Mouse (Mus musculus): ENCODE data around the gene Arsg.
"Not testable (repeated sequence)": the region's sequence is repeated elsewhere in the genome, so short reads cannot be mapped to it uniquely, and the experiment has no call there.

Arsg gene

DNA sequence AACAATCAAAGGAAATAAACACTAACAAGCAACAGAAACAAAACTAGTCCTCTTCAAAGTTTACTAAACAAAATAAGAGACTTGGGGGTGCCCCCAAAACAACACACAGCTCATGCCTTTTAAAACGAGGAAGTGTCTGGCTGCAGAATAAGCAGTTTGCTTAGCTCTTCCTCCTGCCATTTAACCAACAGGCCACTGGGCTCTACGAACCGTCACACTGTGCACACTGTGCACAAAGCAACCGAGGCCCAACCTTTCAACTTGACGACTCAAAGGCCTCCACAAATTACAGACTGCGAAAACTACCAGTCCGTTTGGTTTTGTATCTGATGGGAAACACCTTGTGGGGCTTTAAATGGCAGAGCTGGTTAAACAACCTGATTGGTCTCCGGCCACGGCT is 3.0 kb upstream of the Arsg start:
- DNase-seq (ENCODE audit: low read depth, low spot score): peak; percentile 51

GRCm38 (mm10) chr11:109470921-109471861 is 2.0 kb upstream of the Arsg start:
- DNase-seq (ENCODE audit: low read depth, low spot score): peak; percentile 72

GRCm38 (mm10) chr11:109472171-109472691 is 943 bp upstream of the Arsg start:
- peak; percentile 59 for DNase-seq (ENCODE audit: low read depth, low spot score)

DNA sequence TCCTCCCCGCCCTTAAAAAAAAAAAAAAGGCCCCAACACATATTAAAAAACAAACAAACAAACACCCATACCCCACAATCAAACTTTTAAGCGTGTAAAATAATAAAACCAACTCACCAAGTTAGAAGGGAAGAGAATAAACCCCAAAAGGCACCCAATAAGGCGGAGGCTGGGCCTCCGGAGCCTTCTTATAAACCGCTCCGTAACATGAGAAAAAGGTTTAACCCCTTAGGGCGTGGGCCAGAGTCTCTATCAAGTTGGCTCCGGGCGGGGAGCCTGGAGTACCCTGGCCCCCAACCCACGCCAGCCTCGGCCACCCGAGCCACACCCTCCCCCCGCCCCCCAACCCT is 378 bp upstream of the Arsg start:
- no peak for DNase-seq (ENCODE audit: low read depth, low spot score)

GRCm38 (mm10) chr11:109474086-109474742 is 1.0 kb downstream of the Arsg start:
- DNase-seq (ENCODE audit: low read depth, low spot score): peak; percentile 66

DNA sequence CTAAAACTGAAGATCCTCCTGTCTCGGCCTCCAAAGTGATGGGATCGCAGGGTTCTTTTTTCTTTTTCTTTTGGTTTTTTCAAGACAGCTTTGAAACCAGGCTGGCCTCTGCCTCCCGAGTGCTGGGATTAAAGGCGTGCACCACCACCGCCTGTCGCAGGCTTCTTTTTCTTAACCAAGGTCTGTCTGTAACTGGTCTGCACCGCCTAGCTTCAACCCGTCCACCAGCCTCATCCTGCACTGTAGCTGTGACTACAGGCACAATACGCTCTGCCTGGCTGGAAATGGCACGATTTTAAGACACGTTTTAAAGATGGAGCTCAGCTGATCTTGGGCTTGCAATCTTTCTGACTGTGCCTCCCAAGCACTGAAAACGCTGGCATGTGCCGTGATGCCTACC is 1.7 kb downstream of the Arsg start:
- DNase-seq (ENCODE audit: low read depth, low spot score): no peak

GRCm38 (mm10) chr11:109475717-109476116 is 2.5 kb downstream of the Arsg start:
- DNase-seq (ENCODE audit: low read depth, low spot score): no peak

- no peak for DNase-seq (ENCODE audit: low read depth, low spot score)
These were observed 3.1 kb downstream of the Arsg start for GRCm38 (mm10) chr11:109476241-109476640.

GRCm38 (mm10) chr11:109476653-109477052 is 3.5 kb downstream of the Arsg start:
- no peak for DNase-seq (ENCODE audit: low read depth, low spot score)

DNA sequence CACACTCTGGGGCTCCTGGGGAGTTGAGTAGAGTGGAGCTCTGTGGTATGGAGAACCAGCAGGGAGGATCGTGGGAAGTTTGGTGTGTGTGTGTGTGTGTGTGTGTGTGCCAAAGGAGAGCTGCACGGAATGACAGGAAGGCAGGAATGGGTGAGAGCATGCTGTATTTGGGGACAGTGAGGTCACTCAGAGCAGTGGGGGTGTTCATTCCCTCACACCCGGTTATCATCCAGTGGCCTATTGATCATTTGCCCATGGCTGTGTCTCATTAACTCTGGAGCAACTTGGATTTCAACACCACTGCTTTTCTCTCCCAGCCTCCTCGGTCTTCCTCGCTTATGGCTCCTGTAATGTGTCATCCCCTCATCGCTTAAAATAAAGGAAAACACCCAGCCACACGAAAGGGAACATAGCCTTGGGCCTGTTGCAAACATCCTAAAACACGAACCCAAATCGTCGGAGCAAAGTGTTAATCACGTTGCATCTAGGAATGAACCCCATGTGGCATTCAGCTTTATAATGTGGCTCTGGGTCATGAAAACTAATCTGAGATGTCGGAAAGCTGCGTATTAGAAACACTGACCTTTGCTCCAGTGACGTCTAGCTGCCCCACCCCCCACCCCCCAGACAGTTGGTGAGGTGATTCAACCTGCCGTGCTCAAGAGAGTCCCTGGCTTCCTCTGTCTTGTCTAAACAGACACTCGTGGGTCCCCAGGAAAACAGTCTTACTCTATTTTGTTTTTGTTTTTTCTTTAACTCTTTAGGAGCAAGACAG is 4.6 kb downstream of the Arsg start:
- DNase-seq (ENCODE audit: low read depth, low spot score): no peak

DNA sequence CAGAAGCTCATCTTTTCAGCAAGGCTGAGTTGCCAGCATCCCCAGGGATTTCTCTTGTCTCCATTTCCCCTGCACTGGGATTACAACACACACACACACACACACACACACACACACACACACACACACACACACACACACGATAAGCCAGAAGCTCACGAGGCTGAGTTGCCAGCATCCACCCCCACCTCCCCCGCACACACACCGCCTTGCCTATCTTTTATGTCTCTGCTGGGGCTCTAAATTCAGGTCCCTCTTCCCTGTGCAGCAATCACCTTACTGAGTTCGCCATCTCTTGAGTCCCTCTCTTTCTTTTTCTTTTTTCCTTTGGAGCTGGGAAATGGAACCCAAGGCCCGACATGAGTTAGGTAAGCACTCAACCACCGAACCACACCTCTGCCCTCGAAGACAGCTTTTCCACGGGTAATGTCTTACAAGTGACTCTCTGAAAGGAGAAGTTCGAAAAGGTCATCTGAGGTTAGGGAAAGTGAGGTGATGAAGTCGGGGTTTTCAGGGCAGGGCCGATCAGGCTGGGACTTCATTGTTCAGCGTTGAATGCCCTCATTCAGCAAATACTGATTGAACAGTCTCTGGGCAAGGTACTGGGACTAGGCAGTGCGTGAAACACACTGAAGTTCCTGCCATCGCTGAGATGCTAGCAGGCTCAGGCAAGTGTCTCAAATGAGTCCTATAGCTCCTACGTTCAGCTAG is 6.6 kb downstream of the Arsg start:
- peak; percentile 29 for DNase-seq (ENCODE audit: low read depth, low spot score)

- no peak for DNase-seq (ENCODE audit: low read depth, low spot score)
These were observed 7.3 kb downstream of the Arsg start for GRCm38 (mm10) chr11:109480440-109480839.

DNA sequence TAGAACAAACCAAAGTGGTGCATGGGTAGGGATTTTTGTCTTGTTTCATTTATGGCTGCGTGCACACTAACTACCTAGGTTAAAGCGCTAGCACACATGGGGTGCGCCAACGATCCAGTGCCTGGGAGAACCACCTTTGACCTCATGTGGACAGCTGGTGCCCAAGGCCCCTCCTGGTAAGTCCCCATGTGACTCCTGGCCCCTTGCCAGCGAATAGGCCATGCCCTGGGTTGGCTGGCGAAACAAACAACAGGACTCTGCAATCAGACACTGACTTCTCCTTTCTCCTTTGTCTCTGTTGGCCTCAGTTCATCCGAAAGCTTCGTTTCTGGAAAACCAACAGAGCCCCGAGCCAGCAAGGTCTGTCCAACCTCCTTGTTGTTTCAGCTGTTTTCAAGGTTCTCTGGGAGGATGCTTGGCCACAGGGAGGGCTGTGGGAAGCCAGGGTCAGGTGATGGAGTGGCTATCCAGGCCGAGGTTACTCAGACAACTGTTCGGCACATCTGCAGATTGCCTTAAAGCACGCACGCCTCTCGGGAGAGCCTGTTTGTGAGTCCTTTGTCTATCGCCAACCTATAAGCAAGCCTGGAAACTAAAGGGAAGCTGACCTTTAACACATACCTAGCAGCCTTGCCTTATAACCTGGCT is 12.3 kb downstream of the Arsg start:
- no peak for DNase-seq (ENCODE audit: low read depth, low spot score)

- no peak for DNase-seq (ENCODE audit: low read depth, low spot score)
These were observed 13.9 kb downstream of the Arsg start for GRCm38 (mm10) chr11:109487111-109487510.

- no peak for DNase-seq (ENCODE audit: low read depth, low spot score)
These were observed 15.0 kb downstream of the Arsg start for GRCm38 (mm10) chr11:109487991-109488684.

DNA sequence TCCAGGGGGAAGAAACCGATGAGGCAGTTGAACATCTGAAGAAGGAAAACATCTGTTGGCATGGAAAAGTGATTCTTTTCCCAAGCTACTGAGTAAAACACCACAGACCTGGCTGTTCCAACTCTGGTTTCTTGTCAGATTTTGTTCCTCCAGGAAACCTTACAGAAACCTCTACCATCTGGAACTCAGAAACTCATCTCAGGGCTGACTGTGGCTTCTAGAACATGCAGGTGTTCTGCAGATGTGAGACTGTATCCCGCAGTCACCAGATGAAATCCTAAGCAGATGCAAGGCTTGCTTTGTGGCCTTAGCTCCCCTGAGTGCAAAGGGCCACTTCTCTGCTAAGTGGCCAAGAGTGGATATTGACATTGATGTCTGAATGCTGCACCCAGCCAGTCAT is 16.6 kb downstream of the Arsg start:
- no peak for DNase-seq (ENCODE audit: low read depth, low spot score)

- DNase-seq (ENCODE audit: low read depth, low spot score): no peak
These were observed 18.7 kb downstream of the Arsg start for GRCm38 (mm10) chr11:109491844-109492243.

DNA sequence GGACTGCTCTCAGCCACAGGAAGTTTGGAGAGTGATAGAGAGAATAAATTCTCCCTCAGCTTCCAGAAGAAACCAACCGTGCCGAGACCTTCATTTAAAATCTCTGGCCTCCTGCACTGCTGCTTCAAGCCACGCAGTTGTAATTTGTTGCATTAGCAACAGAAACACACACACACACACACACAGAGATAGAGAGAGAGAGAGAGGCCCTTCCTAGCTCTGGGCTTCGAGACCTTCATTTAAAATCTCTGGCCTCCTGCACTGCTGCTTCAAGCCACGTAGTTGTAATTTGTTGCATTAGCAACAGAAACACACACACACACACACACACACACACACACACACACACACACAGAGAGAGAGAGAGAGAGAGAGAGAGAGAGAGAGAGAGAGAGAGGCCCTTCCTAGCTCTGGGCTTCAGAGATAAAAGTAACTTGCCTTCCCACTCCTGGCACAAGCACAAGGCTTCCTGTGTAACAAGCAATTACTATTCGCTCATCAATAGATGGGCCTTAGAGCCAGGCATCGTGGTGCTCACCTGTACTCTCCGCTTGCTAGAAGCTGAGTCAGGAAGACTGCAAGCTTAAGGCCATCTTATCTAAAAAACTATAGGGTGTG is 19.8 kb downstream of the Arsg start:
- DNase-seq (ENCODE audit: low read depth, low spot score): not testable (repeated sequence)

DNA sequence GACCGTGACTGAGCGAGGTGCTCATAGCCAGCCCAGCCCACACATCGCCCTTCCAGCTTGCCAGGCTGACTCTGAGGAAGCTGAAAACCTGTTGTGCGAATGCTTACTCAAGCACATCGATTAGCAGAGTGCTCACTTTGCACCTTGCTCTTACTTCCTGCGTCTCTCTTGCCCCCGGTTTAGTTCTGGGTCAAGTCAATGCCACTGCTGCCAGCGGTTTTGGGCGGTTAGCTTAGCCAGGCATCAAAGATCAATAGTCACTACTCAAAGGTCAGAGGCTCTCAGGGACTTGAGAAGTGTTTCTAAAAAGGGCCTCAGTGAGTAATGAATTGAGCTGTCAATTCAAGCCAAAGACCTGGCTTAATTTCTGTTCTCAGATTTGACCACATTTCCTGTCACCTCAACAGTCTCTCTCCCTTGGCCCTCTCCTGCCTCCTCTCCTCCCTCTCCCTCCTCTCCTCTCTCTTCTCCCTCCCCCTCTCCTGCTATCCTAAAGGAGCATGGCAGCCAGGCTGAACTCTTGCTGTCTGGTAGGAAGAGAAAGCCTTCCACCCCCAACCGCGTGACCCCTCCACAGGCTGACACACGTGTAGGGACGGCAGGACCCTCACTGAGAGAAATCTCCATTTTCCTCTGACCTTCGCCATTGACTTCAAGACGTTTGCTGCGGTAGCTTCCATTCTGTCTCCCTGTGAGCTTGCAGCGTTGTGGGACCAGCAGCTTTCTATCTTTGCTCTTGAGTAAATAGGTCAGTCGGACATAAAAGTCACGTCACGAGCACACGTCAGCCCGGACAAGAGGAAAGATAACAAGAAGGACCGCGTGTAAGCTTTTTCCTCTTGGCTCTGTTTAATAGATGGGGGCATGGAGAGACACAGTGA is 22.0 kb downstream of the Arsg start:
- peak; percentile 41 for DNase-seq (ENCODE audit: low read depth, low spot score)

Measured in CD4-positive, CD25-positive, alpha-beta regulatory T cell, adult 2 months (primary cell).